Mouse (Mus musculus): ENCODE data around the gene Kcng3. TPM values are rescaled to one million over a fixed set of nuclear protein-coding genes. Genes with fewer than 3 reads are reported as not detected.
A peak's percentile ranks its signal among the peaks of the same experiment; 100 is the strongest.

The Kcng3 gene
- polyA plus RNA-seq, 1 experiment from 2014 or later = not detected

DNA sequence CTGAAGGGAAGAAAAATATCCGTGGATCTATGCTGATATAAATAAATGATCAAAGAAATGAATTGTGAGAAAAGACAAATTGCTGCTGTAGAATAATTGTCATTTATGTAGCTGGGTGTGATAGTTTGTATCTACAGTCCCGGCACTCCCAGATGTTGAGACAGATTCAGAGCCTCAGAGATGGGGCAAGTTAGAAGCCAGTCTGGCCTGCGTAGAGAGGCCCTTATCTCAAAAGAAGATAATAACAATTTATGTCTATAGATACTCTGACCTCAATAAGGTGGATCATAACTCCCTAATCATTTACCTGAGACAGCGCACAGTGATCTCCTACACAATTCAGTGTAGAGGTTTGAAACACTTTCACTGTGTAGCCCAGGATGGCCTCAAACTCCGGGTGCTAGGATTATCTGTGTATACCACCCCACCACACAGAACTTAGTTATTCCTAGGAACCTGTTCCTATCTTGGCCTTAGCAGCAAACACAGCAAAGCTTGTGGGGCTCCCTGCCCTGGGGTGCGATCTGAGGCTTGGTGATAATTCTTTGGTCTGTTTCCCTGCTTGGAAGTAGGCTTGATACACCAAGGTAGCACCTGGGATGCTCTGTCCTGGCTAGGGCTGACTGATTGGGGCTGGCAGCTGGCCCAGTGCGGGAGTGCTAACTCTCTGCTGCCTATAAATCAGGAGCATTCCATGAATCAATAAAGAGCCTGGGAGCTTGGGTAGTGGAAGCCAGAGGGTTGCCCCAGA lies 19.4 kb upstream of the Kcng3 start:
- Histone ChIP-seq H3K9ac (no peak overlapping the region), H3K9me3 (no peaks in the 10 kb centered on the region), H3K36me3 (no peaks in the 10 kb centered on the region), H3K4me1 (no peaks in the 10 kb centered on the region), H3K27me3 (replicated peaks) (no peaks in the 10 kb centered on the region), H3K4me2 (replicated peaks) (no peak overlapping the region), H3K27ac (no peak overlapping the region), H3K4me3 (no peak overlapping the region)
- no peak for ATAC-seq (ENCODE audit: low FRiP score, low read depth)
- WGBS = 80% methylated on average over 7 of the region's 7 CpGs

DNA sequence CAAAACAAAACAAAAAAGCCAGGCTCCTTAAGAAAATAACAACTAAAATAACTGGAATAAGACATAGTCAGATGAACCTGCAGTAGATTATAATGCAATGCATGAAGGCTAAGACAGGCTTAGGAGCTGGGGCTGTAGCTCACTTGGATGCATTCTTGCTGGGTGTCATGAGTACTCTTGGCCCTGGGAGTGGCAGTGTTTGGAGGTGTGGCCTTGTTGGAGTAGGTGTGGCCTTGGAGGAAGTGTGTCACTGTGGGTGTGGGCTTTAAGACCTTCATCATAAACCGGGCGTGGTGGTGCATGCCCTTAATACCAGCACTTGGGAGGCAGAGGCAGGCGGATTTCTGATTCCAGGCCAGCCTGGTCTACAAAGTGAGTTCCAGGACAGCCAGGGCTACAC lies 18.3 kb upstream of the Kcng3 start:
- Histone ChIP-seq H3K4me3 (no peak overlapping the region), H3K36me3 (no peaks in the 10 kb centered on the region), H3K9ac (no peak overlapping the region), H3K27ac (no peak overlapping the region), H3K27me3 (replicated peaks) (no peaks in the 10 kb centered on the region), H3K4me2 (replicated peaks) (no peak overlapping the region), H3K4me1 (no peaks in the 10 kb centered on the region), H3K9me3 (no peaks in the 10 kb centered on the region)
- ATAC-seq (ENCODE audit: low FRiP score, low read depth) = no peak
- 95% methylated on average over 3 of the region's 3 CpGs for WGBS

- Histone ChIP-seq H3K4me2 (replicated peaks) (no peak overlapping the region), H3K9ac (no peak overlapping the region), H3K27ac (no peak overlapping the region), H3K27me3 (replicated peaks) (no peaks in the 10 kb centered on the region), H3K9me3 (no peaks in the 10 kb centered on the region), H3K36me3 (no peaks in the 10 kb centered on the region), H3K4me1 (peaks cover 3% of the 10 kb centered on the region; the same call in 1 of the 2 replicates), H3K4me3 (no peak overlapping the region)
- no peak for ATAC-seq (ENCODE audit: low FRiP score, low read depth)
- 93% methylated on average over 7 of the region's 7 CpGs for WGBS
Observed at GRCm38 (mm10) chr17:83647413-83647812, 15.7 kb upstream of the Kcng3 start.

DNA sequence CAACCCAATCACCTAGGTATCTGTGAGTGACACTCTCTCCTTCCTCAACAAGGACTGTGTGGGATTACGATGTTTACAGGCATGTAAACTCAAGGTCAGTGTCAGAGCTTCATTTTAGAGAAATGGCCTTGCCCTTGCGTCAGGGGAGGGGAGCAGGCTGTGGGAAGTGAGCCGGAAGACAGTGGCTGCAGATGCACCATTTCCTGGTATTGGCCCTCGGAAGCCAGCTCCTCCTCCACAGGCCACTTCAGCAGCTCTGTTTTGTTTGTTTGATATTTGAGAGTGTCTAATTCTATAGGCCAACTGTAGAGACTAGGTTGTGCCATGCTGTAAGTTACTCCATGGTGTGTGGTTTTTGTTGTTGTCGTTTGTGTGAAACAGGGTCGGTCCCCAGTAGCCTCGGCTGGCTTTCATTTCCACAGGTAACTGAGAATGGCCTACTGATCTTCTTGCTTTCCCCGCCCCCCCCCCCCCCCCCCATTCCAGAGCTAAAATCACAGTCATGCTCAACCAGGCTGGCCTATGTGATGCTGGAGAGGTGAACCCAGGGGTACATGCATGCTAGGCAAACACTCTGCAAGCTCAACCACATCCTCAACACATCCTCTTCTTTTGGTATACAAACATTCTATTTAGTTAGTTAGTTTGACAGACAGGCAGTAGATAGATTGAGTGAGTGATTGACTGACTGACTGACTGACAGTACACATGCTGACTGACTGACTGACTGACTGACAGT lies 14.9 kb upstream of the Kcng3 start:
- no peak overlapping the region for H3K4me3 ChIP-seq
- H3K4me1 ChIP-seq = peaks cover 3% of the 10 kb centered on the region; the same call in 1 of the 2 replicates
- H3K27ac ChIP-seq = no peak overlapping the region
- ATAC-seq (ENCODE audit: low FRiP score, low read depth) = no peak
- no peaks in the 10 kb centered on the region for H3K36me3 ChIP-seq
- H3K9me3 ChIP-seq = no peaks in the 10 kb centered on the region
- no peak overlapping the region for H3K4me2 ChIP-seq (replicated peaks)
- H3K9ac ChIP-seq = no peak overlapping the region
- 83% methylated on average over 8 of the region's 8 CpGs for WGBS
- H3K27me3 ChIP-seq (replicated peaks) = no peaks in the 10 kb centered on the region

GRCm38 (mm10) chr17:83645226-83645808 lies 13.6 kb upstream of the Kcng3 start:
- ATAC-seq (ENCODE audit: low FRiP score, low read depth) = no peak
- no peak overlapping the region for H3K9ac ChIP-seq
- no peaks in the 10 kb centered on the region for H3K9me3 ChIP-seq
- peaks cover 3% of the 10 kb centered on the region; the same call in 1 of the 2 replicates for H3K4me1 ChIP-seq
- H3K4me3 ChIP-seq = no peak overlapping the region
- 58% methylated on average over 9 of the region's 9 CpGs for WGBS
- H3K36me3 ChIP-seq = no peaks in the 10 kb centered on the region
- no peak overlapping the region for H3K27ac ChIP-seq
- H3K27me3 ChIP-seq (replicated peaks) = no peaks in the 10 kb centered on the region
- H3K4me2 ChIP-seq (replicated peaks) = no peak overlapping the region

DNA sequence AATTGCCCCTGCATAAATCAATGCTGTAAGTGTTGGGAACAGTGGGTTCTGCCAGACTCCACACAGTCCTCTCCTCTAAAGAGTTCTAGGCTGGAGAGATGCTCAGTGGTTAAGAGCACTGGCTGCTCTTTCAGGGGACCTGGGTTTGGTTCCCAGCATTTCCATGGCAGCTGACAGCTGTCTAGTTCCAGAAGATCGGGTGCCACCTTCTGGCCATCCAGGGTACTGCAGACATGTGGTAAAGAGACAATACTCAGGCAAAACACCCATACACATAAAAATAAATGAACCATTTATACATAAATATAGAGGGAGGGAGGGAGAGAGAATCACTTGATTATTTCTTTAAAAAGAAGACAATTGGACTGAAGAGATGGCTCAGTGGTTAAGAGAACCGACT lies 5.7 kb upstream of the Kcng3 start:
- H3K4me2 ChIP-seq (replicated peaks) = no peak overlapping the region
- no peaks in the 10 kb centered on the region for H3K36me3 ChIP-seq
- H3K27ac ChIP-seq = no peak overlapping the region
- no peak overlapping the region for H3K4me3 ChIP-seq
- peaks cover 4% of the 10 kb centered on the region for H3K27me3 ChIP-seq (replicated peaks)
- H3K9me3 ChIP-seq = no peaks in the 10 kb centered on the region
- peaks cover 4% of the 10 kb centered on the region; the same call in 1 of the 2 replicates for H3K4me1 ChIP-seq
- ATAC-seq (ENCODE audit: low FRiP score, low read depth) = no peak
- no peak overlapping the region for H3K9ac ChIP-seq
- WGBS = 85% methylated on average over 2 of the region's 2 CpGs

DNA sequence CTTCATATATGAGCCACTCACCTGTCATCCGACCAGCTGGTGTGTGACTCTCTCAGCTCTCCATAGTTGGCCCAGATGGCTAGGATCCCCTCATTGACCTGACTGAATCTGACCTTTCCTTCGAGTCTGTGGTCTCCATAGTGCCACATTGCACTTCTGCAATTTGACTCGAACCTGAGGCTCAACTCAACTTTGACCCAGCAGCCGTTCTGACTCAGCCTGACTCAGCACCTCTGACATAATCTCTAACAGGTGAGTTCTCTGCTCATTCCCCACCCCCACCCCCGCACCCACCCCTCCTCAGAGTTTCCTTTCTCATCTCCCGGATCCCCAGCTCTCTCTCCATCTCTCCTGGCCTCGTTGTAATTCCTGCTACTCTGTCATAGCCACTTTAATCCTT lies 4.7 kb upstream of the Kcng3 start:
- Histone ChIP-seq H3K27ac (no peak overlapping the region), H3K9me3 (no peaks in the 10 kb centered on the region)
- 86% methylated on average over 7 of the region's 7 CpGs for WGBS

DNA sequence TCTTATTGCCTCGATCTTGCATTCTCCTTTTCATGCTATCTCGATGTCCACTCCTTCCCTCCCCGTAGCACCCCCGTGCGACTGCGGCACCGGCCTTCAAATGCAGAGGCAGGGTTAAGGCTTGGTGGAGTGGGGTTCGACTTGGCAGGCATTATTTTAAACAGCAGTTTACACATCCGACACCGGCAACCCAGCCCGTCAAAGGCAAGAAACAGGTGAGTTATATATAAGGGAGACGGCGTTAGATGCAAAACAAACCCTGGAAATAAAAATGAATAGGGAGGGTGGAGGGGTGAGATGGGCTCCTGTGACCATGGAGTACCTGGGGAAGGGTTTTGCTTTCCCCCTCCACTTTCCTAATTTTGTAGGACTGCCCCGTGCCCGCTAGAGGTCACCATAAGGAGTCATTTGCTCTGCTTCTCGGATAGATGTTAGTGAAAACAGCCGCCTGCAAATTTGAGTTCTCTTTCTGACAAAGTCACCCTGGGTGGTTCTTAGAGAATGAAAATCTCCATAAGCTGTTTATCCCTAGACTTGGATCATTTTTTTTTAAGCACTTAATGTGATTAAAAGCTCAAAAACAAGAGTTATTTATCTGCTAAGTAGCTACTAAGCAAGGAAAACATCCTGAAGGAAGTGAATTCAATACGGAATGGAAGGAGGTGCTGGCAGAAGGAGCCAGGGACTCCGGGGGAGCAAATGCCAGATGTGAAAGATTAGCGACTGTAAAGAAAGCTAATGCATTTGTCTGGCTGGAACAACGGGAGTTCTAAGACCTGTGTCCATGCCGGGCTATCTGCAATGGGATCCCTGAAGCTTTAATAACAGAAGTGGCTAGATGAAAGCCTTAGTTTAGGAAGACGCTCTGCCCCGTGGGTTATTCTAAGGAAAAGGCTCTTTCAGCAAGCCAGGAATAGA lies 1.2 kb upstream of the Kcng3 start:
- peaks cover 21% of the 10 kb centered on the region for H3K4me1 ChIP-seq
- no peaks in the 10 kb centered on the region for H3K36me3 ChIP-seq
- peaks cover 48% of the 10 kb centered on the region for H3K27me3 ChIP-seq (replicated peaks)
- H3K4me2 ChIP-seq (replicated peaks) = peak overlapping the region; percentile 91
- ATAC-seq (ENCODE audit: low FRiP score, low read depth) = 0 out of 2 replicates have a peak, but pooled peaks have one; percentile 23
- H3K9ac ChIP-seq = peak overlapping the region; percentile 38; the same call in 1 of the 2 replicates
- H3K9me3 ChIP-seq = no peaks in the 10 kb centered on the region
- H3K4me3 ChIP-seq = peak overlapping the region; percentile 53
- WGBS = 2% methylated on average over 24 of the region's 24 CpGs
- H3K27ac ChIP-seq = no peak overlapping the region

More for the DNA sequence above, 4.7 kb upstream of the Kcng3 start:
- Histone ChIP-seq H3K9ac (no peak overlapping the region), H3K4me3 (no peak overlapping the region), H3K27me3 (replicated peaks) (peaks cover 13% of the 10 kb centered on the region), H3K4me1 (peaks cover 13% of the 10 kb centered on the region), H3K4me2 (replicated peaks) (no peak overlapping the region), H3K36me3 (no peaks in the 10 kb centered on the region)
- no peak for ATAC-seq (ENCODE audit: low FRiP score, low read depth)

DNA sequence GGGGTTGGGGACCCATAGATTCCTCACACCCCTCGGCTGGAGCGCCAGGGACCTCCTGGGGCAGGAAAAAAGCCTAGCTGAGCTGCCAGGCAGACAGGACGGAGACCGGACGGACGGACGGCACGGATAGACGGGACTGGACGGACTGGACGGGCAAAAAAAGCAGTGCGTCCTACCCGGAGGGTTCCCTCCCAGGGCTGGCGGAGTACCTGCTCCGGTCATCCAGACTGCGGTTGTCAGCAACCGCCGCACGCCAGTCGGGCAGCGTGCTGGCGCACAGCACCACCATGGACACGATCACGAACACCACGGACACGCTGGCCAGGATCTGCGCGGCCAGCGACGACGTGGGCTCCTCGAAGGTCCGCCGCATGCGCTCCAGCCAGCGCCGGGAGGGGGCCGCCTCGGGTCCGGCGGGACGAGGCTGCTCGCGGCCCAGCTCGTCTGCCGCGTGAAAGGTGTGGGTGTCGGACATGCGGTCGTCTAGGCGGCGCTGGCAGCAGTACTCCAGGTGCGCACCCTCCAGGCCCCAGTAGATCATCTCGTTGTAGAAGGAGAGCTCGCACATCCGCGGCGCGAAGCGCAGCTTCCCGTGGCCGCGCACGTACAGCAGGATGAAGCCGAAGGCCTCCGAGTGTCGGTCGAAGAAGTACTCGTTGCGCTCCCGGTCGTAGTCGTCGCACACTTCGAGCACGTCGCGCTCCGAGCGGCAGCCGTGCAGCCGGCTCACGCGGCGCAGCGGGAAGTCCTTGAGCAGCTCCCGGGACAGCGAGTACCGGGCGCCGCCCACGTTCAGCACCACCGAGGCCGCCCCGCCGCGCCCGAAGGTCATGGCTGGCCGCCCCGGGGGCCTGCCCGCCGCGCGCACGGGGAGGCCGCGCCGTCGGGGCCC lies 662 bp downstream of the Kcng3 start:
- Histone ChIP-seq H3K27ac (no peak overlapping the region), H3K4me2 (replicated peaks) (peak overlapping the region; percentile 91), H3K4me1 (peaks cover 21% of the 10 kb centered on the region), H3K27me3 (replicated peaks) (peaks cover 50% of the 10 kb centered on the region), H3K9ac (peak overlapping the region; percentile 58), H3K36me3 (no peaks in the 10 kb centered on the region), H3K4me3 (peak overlapping the region; percentile 53), H3K9me3 (no peaks in the 10 kb centered on the region)
- ATAC-seq (ENCODE audit: low FRiP score, low read depth) = peak; percentile 45; the same call in 1 of the 2 replicates
- 2% methylated on average over 109 of the region's 109 CpGs for WGBS

GRCm38 (mm10) chr17:83613907-83614306 lies 17.8 kb downstream of the Kcng3 start:
- no peak for ATAC-seq (ENCODE audit: low FRiP score, low read depth)
- Histone ChIP-seq H3K4me1 (0 out of 2 replicates have a peak, but pooled peaks cover 4% of the 10 kb centered on the region), H3K27me3 (replicated peaks) (no peaks in the 10 kb centered on the region), H3K9ac (0 out of 2 replicates have a peak overlapping the region, but pooled peaks have one; percentile 6), H3K36me3 (no peaks in the 10 kb centered on the region), H3K4me3 (no peak overlapping the region), H3K27ac (no peak overlapping the region), H3K4me2 (replicated peaks) (peak overlapping the region; percentile 41; the same call in 1 of the 2 replicates), H3K9me3 (no peaks in the 10 kb centered on the region)
- WGBS = 39% methylated on average over 11 of the region's 11 CpGs

GRCm38 (mm10) chr17:83609532-83609931 lies 22.2 kb downstream of the Kcng3 start:
- ATAC-seq (ENCODE audit: low FRiP score, low read depth) = no peak
- 65% methylated on average over 4 of the region's 4 CpGs for WGBS
- no peak overlapping the region for H3K27ac ChIP-seq
- no peak overlapping the region for H3K4me2 ChIP-seq (replicated peaks)
- 0 out of 2 replicates have a peak, but pooled peaks cover 4% of the 10 kb centered on the region for H3K4me1 ChIP-seq
- H3K4me3 ChIP-seq = no peak overlapping the region
- H3K9ac ChIP-seq = no peak overlapping the region
- no peaks in the 10 kb centered on the region for H3K36me3 ChIP-seq
- H3K9me3 ChIP-seq = no peaks in the 10 kb centered on the region
- H3K27me3 ChIP-seq (replicated peaks) = no peaks in the 10 kb centered on the region

Measured in neural tube, embryonic 12.5 days (tissue).